Mouse (Mus musculus) thymus, postnatal 25 days (tissue): ENCODE measurements around the gene Hbp1.

ENCODE experiments used
- DNase-seq: peaks from one replicate; pipeline ENCODE4 v3.0.0; 2022

Hbp1 gene

GRCm38 (mm10) chr12:31905696-31906551 is 44.4 kb downstream of the Hbp1 start:
- no peak for DNase-seq

GRCm38 (mm10) chr12:31900391-31900914 is 49.9 kb downstream of the Hbp1 start:
- no peak for DNase-seq

- DNase-seq = no peak
Measured at GRCm38 (mm10) chr12:31897456-31897855, 52.9 kb downstream of the Hbp1 start.

- DNase-seq = no peak
Measured at GRCm38 (mm10) chr12:31896986-31897385, 53.3 kb downstream of the Hbp1 start.

DNA sequence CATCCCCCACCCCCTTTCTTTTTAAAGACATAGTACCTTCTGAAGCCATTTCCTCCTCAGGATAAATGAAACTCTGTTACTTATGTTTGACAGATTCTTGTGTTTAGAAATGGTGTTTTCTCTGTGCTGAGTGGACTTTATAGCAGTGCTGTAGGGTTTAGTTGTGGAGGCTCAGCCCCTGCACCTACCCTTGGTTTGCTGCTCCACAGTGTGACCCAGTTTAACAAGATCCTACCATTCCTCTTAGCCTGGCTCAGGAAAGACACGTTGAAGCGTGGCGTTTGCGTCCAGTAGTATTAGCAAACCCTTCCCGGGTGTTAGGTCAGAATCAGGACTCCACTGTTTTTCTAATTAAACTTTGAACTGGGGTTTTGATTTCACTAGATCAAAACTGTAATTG is 54.0 kb downstream of the Hbp1 start:
- DNase-seq = no peak

GRCm38 (mm10) chr12:31895888-31896287 is 54.4 kb downstream of the Hbp1 start:
- no peak for DNase-seq

- no peak for DNase-seq
Measured at GRCm38 (mm10) chr12:31895095-31895734, 55.1 kb downstream of the Hbp1 start.

DNA sequence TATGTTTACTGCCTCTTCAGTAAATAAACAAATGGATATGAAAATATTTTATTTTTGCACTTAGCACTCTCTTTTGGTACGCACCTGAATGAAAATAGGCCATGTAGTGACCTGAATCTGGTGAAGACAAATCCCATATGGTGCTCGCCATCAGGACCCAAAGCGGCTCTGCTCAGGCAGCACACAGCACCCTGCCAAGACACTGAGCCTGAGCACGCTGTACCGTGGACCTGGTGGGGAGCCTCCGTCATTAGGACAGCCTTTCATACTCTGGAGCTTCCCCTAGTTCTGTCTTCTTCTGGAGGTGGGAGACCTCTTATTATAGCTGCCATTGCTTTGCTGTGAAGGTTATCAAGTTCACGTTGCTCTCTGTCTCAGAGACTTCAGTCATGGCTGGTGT is 57.6 kb downstream of the Hbp1 start:
- DNase-seq = no peak

GRCm38 (mm10) chr12:31892079-31892478 is 58.3 kb downstream of the Hbp1 start:
- DNase-seq = no peak

GRCm38 (mm10) chr12:31890685-31891084 is 59.6 kb downstream of the Hbp1 start:
- DNase-seq = no peak

GRCm38 (mm10) chr12:31885844-31886606 is 64.3 kb downstream of the Hbp1 start:
- no peak for DNase-seq

DNA sequence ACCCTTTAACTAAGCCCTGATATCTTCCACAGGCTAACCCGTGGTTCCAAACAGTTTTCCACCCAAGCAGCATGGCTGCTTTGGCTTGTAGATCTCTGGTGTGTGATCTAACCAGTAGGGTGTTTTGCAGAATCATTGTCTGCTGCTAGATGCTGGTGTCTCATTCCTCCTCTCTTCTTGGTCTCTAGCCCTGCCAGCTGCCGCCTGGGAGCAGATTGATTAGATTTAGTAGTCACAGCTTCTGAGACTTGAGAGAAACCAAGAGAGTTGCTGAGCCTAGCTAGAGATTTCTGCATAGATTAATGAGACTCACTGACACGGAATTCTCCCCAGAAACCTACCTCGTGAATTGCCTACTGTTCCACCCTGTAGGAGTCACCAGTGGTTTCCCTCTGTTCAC is 65.3 kb downstream of the Hbp1 start:
- DNase-seq = no peak

DNA sequence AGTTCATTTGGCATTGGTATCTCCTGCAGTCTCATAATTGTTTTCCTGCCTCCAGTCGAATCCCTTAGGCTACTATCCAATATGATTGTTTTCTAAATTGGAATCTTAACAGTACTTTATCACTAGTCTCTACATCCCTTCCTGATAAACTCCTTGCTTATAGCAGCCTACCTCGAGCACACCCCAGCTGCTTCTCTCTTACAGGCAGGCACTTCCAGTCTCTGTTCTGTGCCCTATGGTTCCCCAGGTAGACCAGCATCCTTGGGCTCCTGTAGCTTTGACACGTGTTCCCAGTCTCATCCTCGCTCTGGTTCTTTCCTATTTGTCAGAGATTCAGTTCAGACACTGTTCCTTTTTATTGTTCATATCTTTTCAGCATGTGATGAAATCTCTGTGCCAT is 66.0 kb downstream of the Hbp1 start:
- no peak for DNase-seq

- DNase-seq = no peak
Measured at GRCm38 (mm10) chr12:31882736-31883135, 67.6 kb downstream of the Hbp1 start.

DNA sequence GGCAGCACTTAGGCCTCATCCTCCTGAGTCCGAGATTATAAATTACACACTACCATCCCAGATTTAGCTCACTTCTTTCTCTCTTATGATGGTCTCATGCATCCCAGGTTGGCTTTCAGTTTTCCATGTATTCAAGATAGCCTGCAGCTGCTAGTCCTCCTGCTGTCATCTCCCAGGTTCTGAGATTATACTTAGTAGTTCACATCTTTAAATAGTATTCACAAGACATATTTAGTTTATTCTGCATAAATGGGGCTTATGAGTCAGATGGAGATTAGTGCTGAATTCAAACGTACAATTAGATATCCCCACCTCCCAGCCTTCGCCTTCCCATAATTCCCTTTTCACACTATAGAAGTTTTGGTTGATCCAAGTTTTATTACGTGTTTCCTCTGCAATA is 73.6 kb downstream of the Hbp1 start:
- DNase-seq = no peak
